Comparison of ENCODE assay signal across 17 mouse cellular contexts in the genomic region with DNA sequence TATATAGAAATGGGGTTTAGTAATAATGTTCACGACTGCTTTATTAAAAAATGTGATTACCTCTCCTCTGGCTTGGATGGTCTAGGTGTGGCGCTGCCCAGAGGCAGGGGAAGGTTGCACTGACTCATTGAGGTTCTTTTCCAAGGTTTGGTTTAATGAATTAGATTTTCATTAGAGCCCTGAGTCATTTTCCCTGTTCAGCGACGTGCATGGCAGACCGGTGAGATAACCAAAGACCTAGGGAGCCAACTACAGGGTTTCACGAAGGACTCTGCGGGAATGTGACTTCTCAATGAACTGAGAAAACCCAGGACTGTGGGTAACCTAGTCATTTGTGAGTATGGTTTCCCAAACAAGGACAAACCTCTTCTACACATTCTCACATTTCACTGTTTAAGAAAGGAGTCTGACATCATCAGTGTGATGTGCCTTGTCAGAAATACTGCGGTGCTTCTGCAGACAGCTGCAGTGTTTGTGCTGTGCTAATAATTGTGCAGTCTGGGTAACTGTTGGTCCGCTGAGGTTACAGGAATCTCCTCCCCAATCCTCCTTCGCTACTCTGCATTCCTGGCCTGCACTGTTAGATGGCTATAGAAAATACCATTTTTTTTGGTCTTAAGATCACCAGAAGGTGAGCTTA.
DNase-seq lines count a peak whose midpoint lies in the region; ATAC-seq and TF ChIP-seq lines count a peak whose summit lies in the region.
"Had no signal": no experiment of that assay in that cellular context is flagged by ENCODE, and none has a peak within 500 bp of the region (broad histone marks: within the 10 kb centered on the region; RNA-seq: fewer than 3 reads in every experiment).

No protein-coding gene starts in this region.

- H3K9me3 ChIP-seq in heart, embryonic 13.5 days = no peaks in the 10 kb centered on the region
- H3K9me3 ChIP-seq: embryonic facial prominence, embryonic 13.5 days; forebrain, embryonic 15.5 days; hindbrain, embryonic 15.5 days had no signal

- no peak overlapping the region for H3K4me3 ChIP-seq in heart, embryonic 13.5 days
- no peak overlapping the region for H3K4me3 ChIP-seq in C2C12 (ENCODE audit: insufficient read depth, poor library complexity, severe bottlenecking)
- H3K4me3 ChIP-seq: embryonic facial prominence, embryonic 13.5 days; forebrain, embryonic 15.5 days; hindbrain, embryonic 15.5 days had no signal

- peak overlapping the region; percentile 36; the same call in 1 of the 2 replicates for H3K4me2 ChIP-seq in heart, embryonic 13.5 days
- H3K4me2 ChIP-seq: embryonic facial prominence, embryonic 13.5 days; forebrain, embryonic 15.5 days; hindbrain, embryonic 15.5 days had no signal

- H3K79me2 ChIP-seq in C2C12 (ENCODE audit: control insufficient read depth, insufficient read depth) = no peaks in the 10 kb centered on the region

- TF ChIP-seq CTCF in C2C12 (IDR thresholded peaks at IDR 0.05; ENCODE audit: control insufficient read depth, insufficient read depth, insufficient read length) = no peak

- no peaks in the 10 kb centered on the region for H3K27me3 ChIP-seq in heart, embryonic 13.5 days (replicated peaks)
- no peaks in the 10 kb centered on the region for H3K27me3 ChIP-seq in C2C12 (ENCODE audit: control insufficient read depth, insufficient read depth, insufficient read length)
- H3K27me3 ChIP-seq: embryonic facial prominence, embryonic 13.5 days; forebrain, embryonic 15.5 days; hindbrain, embryonic 15.5 days had no signal

- WGBS in heart, embryonic 13.5 days = 36% methylated on average over 10 of the region's 10 CpGs

- no peak overlapping the region for H3K9ac ChIP-seq in heart, embryonic 13.5 days
- H3K9ac ChIP-seq: embryonic facial prominence, embryonic 13.5 days; forebrain, embryonic 15.5 days; hindbrain, embryonic 15.5 days; liver, embryonic 14.5 days had no signal

- intact Hi-C loops in heart, postnatal 10 days (cut with DNase I) = no loop called here

- ATAC-seq in heart, embryonic 13.5 days (ENCODE audit: extremely low read depth, insufficient number of reproducible peaks, low FRiP score, low TSS enrichment) = no peak; the same call in none of the 2 replicates

- H3K36me3 ChIP-seq in heart, embryonic 13.5 days = no peaks in the 10 kb centered on the region
- H3K36me3 ChIP-seq in C2C12 (ENCODE audit: control insufficient read depth, insufficient read depth) = no peaks in the 10 kb centered on the region
- H3K36me3 ChIP-seq: embryonic facial prominence, embryonic 13.5 days; forebrain, embryonic 15.5 days; hindbrain, embryonic 15.5 days had no signal

- no peak overlapping the region for H3ac ChIP-seq in C2C12 (ENCODE audit: control insufficient read depth, insufficient read length, low read depth)

- H3K79me3 ChIP-seq in C2C12 (ENCODE audit: low read depth) = no peaks in the 10 kb centered on the region

- peak; percentile 36 for DNase-seq in adrenal gland, adult 2 months
- no peak for DNase-seq in adrenal gland, postnatal 10 days
- no peak for DNase-seq in heart, adult 18-20 months
- DNase-seq in heart, postnatal 10 days = peak; percentile 11 to 20
- no peak for DNase-seq in frontal cortex, postnatal 10 days (ENCODE audit: low spot score in 2 of 2)
- no peak for DNase-seq in right cerebral cortex, postnatal 25 days
- DNase-seq: cerebellum, postnatal 36 days; gastrocnemius, postnatal 25 days; lung, postnatal 10 days; right cerebral cortex, postnatal 4 days; thymus, postnatal 14 days had no signal

- H3K4me1 ChIP-seq in heart, embryonic 13.5 days = peaks cover 24% of the 10 kb centered on the region
- H3K4me1 ChIP-seq: hindbrain, embryonic 15.5 days had no signal

- peak overlapping the region; percentile 58 for H3K27ac ChIP-seq in heart, embryonic 13.5 days (replicated peaks)
- H3K27ac ChIP-seq: embryonic facial prominence, embryonic 13.5 days; forebrain, embryonic 15.5 days; hindbrain, embryonic 15.5 days; liver, embryonic 14.5 days had no signal

TF ChIP-seq in C2C12, 6 proteins besides CTCF, POLR2A, EP300 and RAD21:
- TF ChIP-seq MYOD1 (IDR thresholded peaks at IDR 0.05; ENCODE audit: control insufficient read depth, insufficient read length, low read depth) (peak; percentile 98), FOSL1 (IDR thresholded peaks at IDR 0.05; ENCODE audit: insufficient read depth, low read length, poor library complexity, severe bottlenecking) (peak; percentile 79), USF1 (IDR thresholded peaks at IDR 0.05; ENCODE audit: low read depth) (no peak), CEBPB (IDR thresholded peaks at IDR 0.05; ENCODE audit: low read depth) (peak; percentile 38), MAX (IDR thresholded peaks at IDR 0.05) (peak; percentile 49), MYOG (IDR thresholded peaks at IDR 0.05; ENCODE audit: control insufficient read depth, extremely low read depth, insufficient read length) (no peak)
TF ChIP-seq in C2C12: peak in this region for 4.

Comparison
In these comparisons a context has a peak if more than half of its experiments do, and no peak if none do; other contexts are left out.
1. DNase-seq: peak in adrenal gland, adult 2 months (single experiment) and heart, postnatal 10 days (2 of 2); none in adrenal gland, postnatal 10 days (single experiment), heart, adult 18-20 months (0 of 2), frontal cortex, postnatal 10 days (0 of 2) and right cerebral cortex, postnatal 25 days (single experiment).